Mouse (Mus musculus) hindbrain, embryonic 13.5 days (tissue): Measurements from ENCODE around the gene Mast3. TPM values are rescaled to one million over a fixed set of nuclear protein-coding genes. Genes with fewer than 3 reads are reported as not detected.
"Not testable (repeated sequence)": the region's sequence is repeated elsewhere in the genome, so short reads cannot be mapped to it uniquely, and the experiment has no call there.

Source experiments
- ATAC-seq: fragments of 200-750 bp; cut with Nextera tagmentation; 2 replicates; pipeline ENCODE4 v1.8.0; 2017; ENCODE audit warnings: moderate TSS enrichment; ENCODE audit not compliant: low FRiP score
- H3K27ac ChIP-seq: fragments of 300-500 bp; sonication (generic); 2 replicates; pipeline ENCODE4 v1.5.1; 2015; ENCODE audit warnings: inconsistent platforms, mild to moderate bottlenecking, moderate library complexity
- H3K27me3 ChIP-seq: fragments of 300-500 bp; sonication (generic); 2 replicates; pipeline ENCODE4 v1.6.1; 2015; ENCODE audit warnings: mild to moderate bottlenecking, inconsistent platforms
- H3K36me3 ChIP-seq: fragments of 300-500 bp; sonication (generic); 2 replicates; pipeline ENCODE4 v1.6.1; 2015; ENCODE audit warnings: mild to moderate bottlenecking, inconsistent platforms
- H3K4me1 ChIP-seq: fragments of 300-500 bp; sonication (generic); replicated peaks from 2 replicates; pipeline ENCODE4 v1.6.1; 2015; ENCODE audit warnings: inconsistent platforms
- H3K4me2 ChIP-seq: fragments of 300-500 bp; sonication (generic); 2 replicates; pipeline ENCODE4 v1.6.1; 2015; ENCODE audit warnings: inconsistent platforms, mild to moderate bottlenecking, moderate library complexity
- H3K4me3 ChIP-seq: fragments of 300-500 bp; sonication (generic); 2 replicates; pipeline ENCODE4 v1.5.1; 2015; ENCODE audit warnings: mild to moderate bottlenecking, inconsistent platforms
- H3K9ac ChIP-seq: fragments of 300-500 bp; sonication (generic); 2 replicates; pipeline ENCODE4 v1.6.1; 2015; ENCODE audit warnings: mild to moderate bottlenecking, inconsistent platforms
- H3K9me3 ChIP-seq: fragments of 300-500 bp; sonication (generic); 2 replicates; pipeline ENCODE4 v1.6.1; 2016; ENCODE audit warnings: inconsistent platforms
- WGBS: fragments of 180-500 bp; shearing (Covaris S2); methylation state at CpG from one replicate; pipeline ENCODE4 v1.1.7; 2015; 5-methylcytosine and 5-hydroxymethylcytosine counted together
- polyA plus RNA-seq: library from polyadenylated mRNA; unstranded; fragments of >200 nt; fragmentation: Nextera tagmentation; extraction: Ambion mirVana; gene quantifications from 2 replicates; pipeline ENCODE4 v1.2.1, GENCODE M21; 2015

Gene Mast3
- polyA plus RNA-seq, 1 experiment from 2014 or later, result 17.4 TPM

DNA sequence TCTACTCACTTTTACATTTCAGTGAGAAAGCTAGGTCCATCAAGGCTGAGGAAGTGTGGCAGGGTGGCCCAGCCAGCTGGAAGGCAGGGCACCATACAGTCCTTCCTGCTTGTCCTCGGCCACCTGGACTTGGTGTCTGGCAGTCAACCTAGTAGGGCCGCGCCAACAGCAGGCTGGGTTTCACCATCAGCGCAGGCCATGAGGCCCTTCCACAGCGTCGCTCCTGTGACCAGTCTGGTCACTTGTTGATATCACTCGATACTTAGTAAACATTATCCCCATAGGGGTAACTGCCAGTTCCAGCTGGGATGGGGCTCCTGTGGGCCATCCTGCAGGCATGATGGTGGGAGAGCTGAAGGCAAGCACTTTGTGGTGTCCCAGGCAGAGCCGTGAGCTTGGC lies 26.7 kb upstream of the Mast3 start:
- no peak overlapping the region for H3K27ac ChIP-seq
- no peak overlapping the region for H3K4me2 ChIP-seq
- H3K4me3 ChIP-seq, result no peak overlapping the region
- no peak for ATAC-seq
- H3K9ac ChIP-seq, result no peak overlapping the region
- no peaks in the 10 kb centered on the region for H3K27me3 ChIP-seq
- WGBS, result 91% methylated on average over 8 of the region's 8 CpGs
- H3K4me1 ChIP-seq, result 0 out of 2 replicates have a peak, but pooled peaks cover 5% of the 10 kb centered on the region
- H3K9me3 ChIP-seq, result no peaks in the 10 kb centered on the region
- H3K36me3 ChIP-seq, result peaks cover 19% of the 10 kb centered on the region

DNA sequence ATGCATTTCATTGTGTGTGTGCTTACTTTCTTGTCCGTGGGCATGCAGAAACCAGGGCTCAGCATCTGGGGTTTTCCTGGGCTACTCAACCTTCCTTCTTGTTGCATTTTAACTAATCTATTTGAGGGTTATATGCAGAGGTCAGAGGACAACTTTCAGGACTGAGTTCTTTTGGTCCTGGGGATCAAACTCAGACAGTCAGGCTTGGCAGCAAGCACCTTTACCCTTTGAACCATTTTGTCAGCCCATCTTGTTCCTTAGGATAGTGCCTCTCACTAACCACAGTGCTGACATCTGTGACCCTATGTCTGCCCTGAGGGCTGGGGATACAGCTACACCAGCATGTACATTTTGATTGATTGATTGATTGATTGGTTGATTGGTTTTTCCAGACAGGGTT lies 22.9 kb upstream of the Mast3 start:
- no peaks in the 10 kb centered on the region for H3K36me3 ChIP-seq
- no peak overlapping the region for H3K4me2 ChIP-seq
- H3K9ac ChIP-seq, result no peak overlapping the region
- H3K9me3 ChIP-seq, result no peaks in the 10 kb centered on the region
- H3K4me3 ChIP-seq, result no peak overlapping the region
- no peak overlapping the region for H3K27ac ChIP-seq
- no peaks in the 10 kb centered on the region for H3K4me1 ChIP-seq
- 86% methylated on average over 1 of the region's 1 CpGs for WGBS
- no peak for ATAC-seq
- peaks cover 10% of the 10 kb centered on the region; the same call in 1 of the 2 replicates for H3K27me3 ChIP-seq

DNA sequence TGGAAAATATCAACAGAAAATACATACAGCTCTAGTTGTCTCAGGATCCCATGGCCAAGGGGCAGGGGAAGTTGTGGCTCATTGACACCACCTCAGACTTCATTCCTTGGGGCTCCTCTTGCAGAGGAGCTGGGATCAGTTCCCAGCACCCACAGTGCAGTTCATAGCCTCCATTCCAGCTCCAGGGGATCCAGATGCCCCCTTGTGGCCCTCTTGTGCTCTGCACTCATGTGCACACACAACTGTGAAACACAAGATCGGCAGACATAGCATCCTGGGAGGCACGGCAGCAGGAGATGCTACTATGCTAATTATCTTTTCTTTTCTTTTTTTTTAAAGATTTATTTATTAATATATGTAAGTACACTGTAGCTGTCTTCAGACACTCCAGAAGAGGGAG lies 22.2 kb upstream of the Mast3 start:
- WGBS, result 93% methylated on average over 2 of the region's 2 CpGs
- Histone ChIP-seq H3K4me1 (no peaks in the 10 kb centered on the region), H3K27me3 (peaks cover 15% of the 10 kb centered on the region; the same call in 1 of the 2 replicates), H3K9me3 (no peaks in the 10 kb centered on the region), H3K4me3 (no peak overlapping the region), H3K36me3 (no peaks in the 10 kb centered on the region), H3K9ac (no peak overlapping the region), H3K27ac (no peak overlapping the region), H3K4me2 (no peak overlapping the region)
- ATAC-seq, result no peak

DNA sequence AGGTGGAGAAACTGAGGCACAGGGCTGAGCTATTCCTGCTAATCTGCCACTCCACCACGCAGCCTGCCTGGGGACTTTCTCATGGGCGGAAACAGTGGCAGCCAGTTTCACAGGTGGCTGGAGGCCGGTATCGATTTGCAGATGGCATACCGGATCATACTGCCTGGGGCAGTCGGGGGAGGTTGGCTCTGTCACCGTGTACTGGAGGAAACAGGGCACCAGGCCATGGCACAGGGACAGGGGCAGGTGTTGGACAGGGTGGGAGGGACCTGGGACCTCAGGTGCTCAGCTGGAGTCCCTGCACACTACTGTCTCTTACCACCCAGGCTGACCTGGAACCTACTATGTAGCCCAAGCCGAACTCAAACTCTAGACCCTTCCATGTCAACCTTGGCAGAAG lies 21.0 kb upstream of the Mast3 start:
- Histone ChIP-seq H3K9ac (no peak overlapping the region), H3K4me1 (no peaks in the 10 kb centered on the region), H3K4me3 (no peak overlapping the region), H3K36me3 (no peaks in the 10 kb centered on the region), H3K4me2 (no peak overlapping the region), H3K9me3 (no peaks in the 10 kb centered on the region), H3K27ac (no peak overlapping the region), H3K27me3 (peaks cover 26% of the 10 kb centered on the region)
- 80% methylated on average over 8 of the region's 8 CpGs for WGBS
- ATAC-seq, result no peak

DNA sequence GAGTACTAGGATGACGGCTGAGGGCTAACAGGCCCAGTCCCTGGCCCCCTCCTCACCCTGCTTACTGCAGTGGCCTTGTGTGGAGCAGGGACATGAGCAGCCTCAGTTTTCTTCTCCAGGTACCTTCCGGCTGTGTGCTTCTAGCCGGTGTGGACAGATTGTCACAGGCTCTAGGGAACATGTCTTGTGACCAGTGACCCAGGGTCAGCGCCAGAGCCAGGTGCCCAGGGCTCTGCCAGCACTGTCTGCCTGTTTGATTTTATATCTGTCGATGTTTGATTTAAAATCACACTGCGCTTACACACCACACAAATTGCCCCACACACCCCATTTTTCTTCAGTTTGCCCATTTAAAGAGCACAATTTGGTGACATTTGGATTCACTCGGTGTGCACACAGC lies 18.9 kb upstream of the Mast3 start:
- peaks cover 11% of the 10 kb centered on the region; the same call in 1 of the 2 replicates for H3K9me3 ChIP-seq
- WGBS, result 85% methylated on average over 7 of the region's 7 CpGs
- no peak for ATAC-seq
- H3K36me3 ChIP-seq, result no peaks in the 10 kb centered on the region
- no peak overlapping the region for H3K4me2 ChIP-seq
- H3K4me1 ChIP-seq, result no peaks in the 10 kb centered on the region
- no peak overlapping the region for H3K27ac ChIP-seq
- H3K27me3 ChIP-seq, result peaks cover 46% of the 10 kb centered on the region
- no peak overlapping the region for H3K4me3 ChIP-seq
- no peak overlapping the region; the same call in 1 of the 2 replicates for H3K9ac ChIP-seq

DNA sequence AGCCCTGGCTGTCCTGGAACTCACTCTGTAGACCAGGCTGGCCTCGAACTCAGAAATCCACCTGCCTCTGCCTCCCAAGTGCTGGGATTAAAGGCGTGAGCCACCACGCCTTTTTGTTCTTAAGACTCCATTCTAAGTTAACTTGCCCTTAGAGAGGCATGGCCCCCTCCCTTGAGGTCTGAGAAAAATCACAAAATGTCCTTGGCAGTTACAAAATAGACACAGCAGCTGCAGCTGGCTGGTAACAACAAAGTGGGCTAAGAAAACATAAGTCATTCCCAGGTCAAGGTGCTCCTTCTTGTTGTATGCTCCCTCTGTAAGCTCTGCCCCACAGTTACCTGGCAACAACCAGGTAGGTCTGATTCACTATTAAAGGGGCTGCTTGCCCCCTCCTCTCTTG lies 17.7 kb upstream of the Mast3 start:
- H3K4me1 ChIP-seq, ATAC-seq, H3K4me3 ChIP-seq, H3K27ac ChIP-seq, H3K4me2 ChIP-seq, H3K36me3 ChIP-seq, H3K9ac ChIP-seq: not testable (repeated sequence)
- peaks cover 16% of the 10 kb centered on the region; the same call in 1 of the 2 replicates for H3K9me3 ChIP-seq
- WGBS, result 81% methylated on average over 3 of the region's 3 CpGs
- peaks cover 51% of the 10 kb centered on the region for H3K27me3 ChIP-seq

DNA sequence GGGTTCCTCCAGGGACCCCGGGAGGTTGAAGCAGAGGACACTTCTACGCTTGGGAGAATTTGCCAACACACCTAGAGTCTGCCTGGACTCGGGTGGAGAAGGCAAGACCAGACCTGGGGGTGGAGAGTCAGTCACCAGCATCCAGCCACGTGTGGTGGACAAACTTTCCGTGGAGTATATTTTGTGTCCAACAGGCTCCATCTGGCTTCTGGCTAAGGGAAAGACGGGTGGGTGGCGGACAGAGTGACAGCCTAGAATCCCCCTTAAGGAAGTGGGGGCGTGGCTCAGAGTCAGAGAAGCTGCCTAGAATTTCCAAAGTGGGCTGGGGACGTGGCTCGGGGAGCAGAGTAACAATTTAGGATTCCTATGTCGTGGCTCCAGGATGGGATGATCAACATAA lies 17.1 kb upstream of the Mast3 start:
- peaks cover 57% of the 10 kb centered on the region for H3K27me3 ChIP-seq
- H3K4me2 ChIP-seq, result no peak overlapping the region
- 0 out of 2 replicates have a peak, but pooled peaks have one; percentile 15 for ATAC-seq
- H3K36me3 ChIP-seq, result no peaks in the 10 kb centered on the region
- H3K4me1 ChIP-seq, result peaks cover 1% of the 10 kb centered on the region
- peaks cover 16% of the 10 kb centered on the region; the same call in 1 of the 2 replicates for H3K9me3 ChIP-seq
- H3K9ac ChIP-seq, result no peak overlapping the region
- WGBS, result 56% methylated on average over 11 of the region's 11 CpGs
- H3K4me3 ChIP-seq, result no peak overlapping the region
- H3K27ac ChIP-seq, result no peak overlapping the region

DNA sequence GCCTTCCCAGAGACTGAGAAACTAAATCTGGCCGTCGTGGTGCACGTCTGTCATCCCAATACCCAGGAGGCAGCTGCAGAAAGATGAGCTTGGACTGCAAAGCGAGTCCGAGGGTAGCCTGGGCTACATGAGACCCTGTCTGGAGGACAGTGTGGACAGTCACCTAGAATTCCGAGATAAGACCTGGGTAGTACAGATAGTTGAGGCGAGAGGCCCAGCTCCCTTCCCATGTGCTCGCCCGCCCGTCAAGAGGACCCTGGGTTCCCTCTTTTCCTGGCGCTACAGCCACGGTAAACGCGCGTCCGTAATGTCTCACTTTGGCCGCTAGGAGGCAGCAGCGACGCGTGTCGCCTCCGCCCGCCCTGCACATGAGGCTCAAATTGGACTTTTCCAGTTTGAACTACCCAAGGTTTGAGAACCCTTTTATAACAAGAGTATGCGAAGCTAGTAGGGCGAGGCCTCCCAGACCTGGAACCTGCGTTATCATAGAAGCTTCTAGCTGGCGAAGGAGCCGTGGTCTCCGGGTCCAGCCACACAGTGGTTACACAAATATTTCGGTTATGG lies 16.6 kb upstream of the Mast3 start:
- H3K4me1 ChIP-seq, result peaks cover 7% of the 10 kb centered on the region
- H3K27me3 ChIP-seq, result peaks cover 62% of the 10 kb centered on the region
- peaks cover 16% of the 10 kb centered on the region; the same call in 1 of the 2 replicates for H3K9me3 ChIP-seq
- H3K4me2 ChIP-seq, result no peak overlapping the region
- H3K4me3 ChIP-seq, result no peak overlapping the region
- H3K27ac ChIP-seq, result no peak overlapping the region
- ATAC-seq, result peak; percentile 46; the same call in 1 of the 2 replicates
- no peak overlapping the region for H3K9ac ChIP-seq
- 16% methylated on average over 30 of the region's 30 CpGs for WGBS
- no peaks in the 10 kb centered on the region for H3K36me3 ChIP-seq

DNA sequence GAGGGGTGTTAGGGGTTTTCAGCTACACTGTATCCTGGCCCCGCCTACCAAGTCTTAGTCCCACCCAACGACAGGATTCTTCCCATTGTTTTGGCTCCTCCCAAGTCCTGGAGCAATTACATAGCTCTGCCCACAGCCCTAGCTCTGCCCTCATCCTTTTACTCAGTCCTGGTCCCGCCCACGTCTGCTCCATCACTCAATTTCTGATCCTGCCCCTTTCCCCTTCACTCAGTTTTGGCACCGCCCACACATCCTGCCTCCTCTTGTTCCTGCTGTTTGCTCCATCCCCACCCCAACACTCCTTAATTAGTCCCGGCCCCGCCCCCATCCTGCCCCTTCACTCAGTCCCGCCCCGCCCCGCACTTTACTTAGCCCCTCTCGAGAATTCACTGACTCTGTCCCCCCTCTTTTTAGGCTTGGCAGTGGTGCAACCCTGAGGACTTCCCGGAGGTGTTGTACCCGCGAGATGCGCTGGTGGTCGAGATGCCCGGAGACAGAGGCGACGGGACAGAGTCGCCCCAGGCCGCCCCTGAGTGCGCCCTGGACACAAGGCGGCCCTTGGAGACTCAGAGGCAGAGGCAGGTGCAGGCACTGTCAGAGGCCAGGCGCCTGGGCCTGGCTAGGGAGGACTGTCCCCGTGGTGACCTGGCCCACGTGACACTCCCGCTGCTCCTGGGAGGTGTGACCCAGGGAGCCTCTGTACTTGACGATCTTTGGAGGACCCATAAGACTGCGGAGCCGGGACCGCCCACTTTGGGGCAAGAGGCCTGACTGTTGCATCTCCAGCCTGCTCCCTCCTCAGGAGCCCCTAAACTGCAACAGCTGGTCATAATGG lies 15.5 kb upstream of the Mast3 start:
- Histone ChIP-seq H3K9ac (no peak overlapping the region), H3K4me1 (peaks cover 8% of the 10 kb centered on the region), H3K4me2 (no peak overlapping the region), H3K36me3 (no peaks in the 10 kb centered on the region), H3K27me3 (peaks cover 69% of the 10 kb centered on the region), H3K4me3 (no peak overlapping the region), H3K9me3 (peaks cover 16% of the 10 kb centered on the region; the same call in 1 of the 2 replicates), H3K27ac (no peak overlapping the region)
- peak; percentile 37; the same call in 1 of the 2 replicates for ATAC-seq
- WGBS, result 2% methylated on average over 31 of the region's 31 CpGs

DNA sequence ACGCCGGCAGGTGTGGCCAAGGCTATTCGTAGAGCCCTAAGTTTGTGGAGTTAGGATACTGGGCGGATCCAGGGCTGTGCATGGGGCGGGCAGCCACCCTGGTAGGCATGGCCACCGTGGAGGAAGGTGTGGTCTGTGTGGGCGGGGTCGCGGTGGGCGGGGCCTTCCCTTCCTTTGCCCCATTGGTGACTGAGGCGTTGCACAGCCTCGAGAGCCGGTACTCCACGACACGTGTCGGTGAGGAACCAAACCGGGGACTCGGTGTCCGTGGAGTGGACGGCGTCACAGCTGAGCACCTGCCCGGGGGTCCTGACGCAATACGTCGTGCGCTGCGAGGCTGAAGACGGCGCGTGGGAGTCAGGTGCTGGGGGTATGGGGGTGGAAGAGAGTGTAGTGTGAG lies 11.8 kb upstream of the Mast3 start:
- peak overlapping the region; percentile 40 for H3K4me2 ChIP-seq
- H3K27ac ChIP-seq, result no peak overlapping the region
- peak overlapping the region; percentile 16; the same call in 1 of the 2 replicates for H3K4me3 ChIP-seq
- peaks cover 8% of the 10 kb centered on the region for H3K4me1 ChIP-seq
- H3K36me3 ChIP-seq, result no peaks in the 10 kb centered on the region
- no peak overlapping the region for H3K9ac ChIP-seq
- H3K9me3 ChIP-seq, result peaks cover 16% of the 10 kb centered on the region; the same call in 1 of the 2 replicates
- no peak for ATAC-seq
- WGBS, result 7% methylated on average over 30 of the region's 30 CpGs
- H3K27me3 ChIP-seq, result peaks cover 78% of the 10 kb centered on the region

DNA sequence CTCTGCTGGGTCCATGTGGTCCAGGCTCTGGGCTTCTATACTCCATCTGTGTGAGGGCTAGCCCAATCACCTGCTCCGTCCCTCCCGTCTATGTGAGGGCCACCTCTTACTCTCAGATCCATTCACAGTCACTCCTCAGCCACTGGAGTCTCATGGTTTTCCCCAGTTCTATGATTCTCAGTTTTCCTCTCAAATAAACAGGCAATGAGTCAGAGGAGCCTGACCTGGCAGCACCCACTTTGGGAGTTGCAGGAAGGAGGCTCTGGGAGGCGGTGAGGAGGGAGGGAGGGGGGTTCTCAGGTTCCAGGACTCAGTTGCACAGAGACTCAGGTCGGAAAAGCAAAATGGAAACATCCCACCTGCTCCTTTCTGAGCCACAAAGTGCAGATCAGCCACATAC lies 8.0 kb upstream of the Mast3 start:
- WGBS, result 62% methylated on average over 4 of the region's 4 CpGs
- Histone ChIP-seq H3K36me3 (no peaks in the 10 kb centered on the region), H3K27me3 (peaks cover 66% of the 10 kb centered on the region), H3K27ac (no peak overlapping the region), H3K4me2 (no peak overlapping the region), H3K9me3 (no peaks in the 10 kb centered on the region), H3K4me3 (no peak overlapping the region), H3K4me1 (peaks cover 8% of the 10 kb centered on the region), H3K9ac (no peak overlapping the region)
- no peak for ATAC-seq

DNA sequence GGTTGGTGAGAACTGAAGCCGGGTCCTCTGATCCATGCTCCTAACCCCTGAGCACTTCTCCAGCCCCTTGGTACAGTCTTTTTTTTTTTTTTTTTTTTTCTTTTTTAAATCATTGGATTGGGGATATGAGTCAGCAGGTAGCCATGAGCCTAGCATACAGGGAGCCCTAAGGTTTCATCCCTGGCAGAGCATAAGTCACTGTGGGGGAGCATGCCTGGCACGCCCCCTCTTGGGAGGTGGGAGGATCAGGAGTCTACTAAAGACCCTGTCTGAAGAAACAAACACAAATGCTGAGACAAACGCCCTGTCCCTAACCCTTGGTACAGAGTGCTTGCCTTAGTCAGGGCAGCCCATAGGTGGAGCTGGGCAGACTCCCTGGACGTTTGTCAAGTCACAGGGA lies 7.2 kb upstream of the Mast3 start:
- Histone ChIP-seq H3K36me3 (no peaks in the 10 kb centered on the region), H3K27ac (no peak overlapping the region), H3K27me3 (peaks cover 64% of the 10 kb centered on the region), H3K4me2 (no peak overlapping the region), H3K9me3 (no peaks in the 10 kb centered on the region), H3K9ac (no peak overlapping the region), H3K4me3 (no peak overlapping the region), H3K4me1 (peaks cover 7% of the 10 kb centered on the region)
- ATAC-seq, result no peak
- 44% methylated on average over 4 of the region's 4 CpGs for WGBS
